Mouse (Mus musculus) erythroblast, embryonic 14.5 days (primary cell): ENCODE measurements around the gene Gipc1. TPM values are rescaled to one million over a fixed set of nuclear protein-coding genes. Genes with fewer than 3 reads are reported as not detected.

Experiments
- H3K27me3 ChIP-seq: 2 replicates; pipeline ENCODE4 v1.6.1; 2012; ENCODE audit warnings: inconsistent platforms; ENCODE audit not compliant: control insufficient read depth
- H3K36me3 ChIP-seq: 2 replicates; pipeline ENCODE4 v1.6.1; 2012; ENCODE audit warnings: mild to moderate bottlenecking, inconsistent platforms; ENCODE audit not compliant: control insufficient read depth
- H3K4me1 ChIP-seq: 2 replicates; pipeline ENCODE4 v1.6.1; 2012; ENCODE audit warnings: inconsistent platforms; ENCODE audit not compliant: control insufficient read depth
- H3K4me3 ChIP-seq: replicated peaks from 2 replicates; pipeline ENCODE3; 2012; ENCODE audit warnings: moderate library complexity, mild to moderate bottlenecking, inconsistent platforms
- H3K9me3 ChIP-seq: 2 replicates; pipeline ENCODE4 v1.6.1; 2012; ENCODE audit warnings: low read length, inconsistent platforms, mixed read lengths; ENCODE audit not compliant: control insufficient read depth
- GATA1 ChIP-seq: IDR thresholded peaks from 2 replicates; pipeline ENCODE4 v1.6.1; 2012; ENCODE audit warnings: low read length, inconsistent platforms, mixed read lengths
- TAL1 ChIP-seq: IDR thresholded peaks from 3 replicates; pipeline ENCODE4 v1.6.1; 2012; ENCODE audit warnings: low read length, inconsistent platforms, mixed read lengths
- polyA plus RNA-seq: library from polyadenylated mRNA; stranded (reverse); fragments of >175 nt; gene quantifications from 2 replicates; pipeline ENCODE4 v1.2.3, GENCODE M21; 2012

Gene Gipc1
- polyA plus RNA-seq, 1 experiment = 10.0 TPM

DNA sequence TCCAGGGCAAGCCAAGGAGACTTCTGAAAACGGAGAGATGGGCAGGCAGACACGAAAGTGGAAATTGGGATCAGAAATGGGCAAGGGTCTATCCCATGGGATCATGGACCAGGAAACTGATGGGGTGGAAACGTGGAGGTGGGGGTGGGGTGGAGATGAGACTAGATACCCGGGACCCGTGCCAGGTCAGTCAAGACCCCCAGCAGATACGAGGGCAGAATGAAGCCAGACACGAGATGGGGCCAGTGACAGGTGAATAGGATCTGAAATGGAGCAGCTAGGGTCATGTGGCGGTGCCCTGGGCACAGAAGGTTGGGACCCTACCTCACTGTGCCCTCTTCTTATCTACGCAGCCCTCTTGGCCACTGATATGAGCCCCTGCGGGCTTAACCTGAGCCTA lies 15.0 kb downstream of the Gipc1 start:
- H3K36me3 ChIP-seq = peaks cover 39% of the 10 kb centered on the region
- peaks cover 25% of the 10 kb centered on the region for H3K27me3 ChIP-seq
- H3K4me1 ChIP-seq = peaks cover 28% of the 10 kb centered on the region
- H3K9me3 ChIP-seq = peaks cover 2% of the 10 kb centered on the region; the same call in 1 of the 2 replicates
- H3K4me3 ChIP-seq = no peak overlapping the region
- TF ChIP-seq GATA1 = no peak
- TF ChIP-seq TAL1 = no peak

GRCm38 (mm10) chr8:83668010-83668916 lies 15.8 kb downstream of the Gipc1 start:
- H3K4me3 ChIP-seq = peak overlapping the region; percentile 33
- peaks cover 42% of the 10 kb centered on the region for H3K36me3 ChIP-seq
- peaks cover 25% of the 10 kb centered on the region for H3K27me3 ChIP-seq
- peaks cover 2% of the 10 kb centered on the region; the same call in 1 of the 2 replicates for H3K9me3 ChIP-seq
- peaks cover 23% of the 10 kb centered on the region for H3K4me1 ChIP-seq
- no peak for TF ChIP-seq TAL1
- TF ChIP-seq GATA1 = no peak

DNA sequence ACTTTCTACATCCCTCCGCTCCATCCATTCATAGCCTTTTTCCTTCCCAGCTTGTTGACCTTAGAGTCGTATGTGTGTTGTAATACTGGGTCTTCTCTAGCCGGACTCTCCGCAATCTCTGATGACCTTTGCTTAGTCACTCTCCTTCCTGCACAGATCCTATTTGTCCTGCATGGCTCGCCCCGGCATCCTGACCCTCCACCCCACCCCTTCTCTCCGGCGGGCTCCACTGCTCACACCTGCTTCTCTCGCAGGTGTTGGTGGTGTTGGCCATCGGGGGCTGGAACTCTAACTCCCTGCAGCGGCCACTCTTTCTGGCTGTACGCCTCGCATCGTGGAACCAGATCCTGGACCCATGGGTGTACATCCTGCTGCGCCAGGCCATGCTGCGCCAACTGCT lies 16.5 kb downstream of the Gipc1 start:
- TF ChIP-seq TAL1 = no peak
- TF ChIP-seq GATA1 = no peak
- Histone ChIP-seq H3K27me3 (peaks cover 25% of the 10 kb centered on the region), H3K9me3 (peaks cover 2% of the 10 kb centered on the region; the same call in 1 of the 2 replicates), H3K4me3 (no peak overlapping the region), H3K4me1 (peaks cover 21% of the 10 kb centered on the region), H3K36me3 (peaks cover 44% of the 10 kb centered on the region)

- peaks cover 7% of the 10 kb centered on the region for H3K27me3 ChIP-seq
- peaks cover 2% of the 10 kb centered on the region; the same call in 1 of the 2 replicates for H3K9me3 ChIP-seq
- H3K4me1 ChIP-seq = peaks cover 9% of the 10 kb centered on the region
- TF ChIP-seq GATA1 (no peak), TAL1 (no peak)
- no peak overlapping the region for H3K4me3 ChIP-seq
- H3K36me3 ChIP-seq = peaks cover 52% of the 10 kb centered on the region
These were observed 20.5 kb downstream of the Gipc1 start for GRCm38 (mm10) chr8:83672936-83673335.

DNA sequence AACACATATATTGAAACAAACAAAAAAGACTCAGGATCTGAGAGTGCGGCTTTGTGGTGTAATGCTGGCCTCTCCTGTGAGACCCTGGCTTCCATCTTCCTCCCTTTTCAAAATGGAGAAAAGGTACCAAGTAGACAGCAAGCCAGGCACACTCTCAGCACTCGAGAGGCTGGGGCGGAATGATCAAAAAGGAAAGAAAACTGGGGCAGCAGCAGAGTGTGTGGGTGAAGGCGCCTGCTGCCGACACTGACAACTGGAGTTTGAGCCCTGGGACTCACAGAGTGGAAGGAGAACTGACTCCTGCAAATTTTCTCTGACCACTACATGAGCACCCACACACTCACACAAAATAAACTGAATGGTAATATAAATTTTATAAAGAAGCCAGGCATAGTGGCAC lies 22.0 kb downstream of the Gipc1 start:
- no peaks in the 10 kb centered on the region for H3K4me1 ChIP-seq
- H3K27me3 ChIP-seq = no peaks in the 10 kb centered on the region
- H3K9me3 ChIP-seq = no peaks in the 10 kb centered on the region
- TF ChIP-seq TAL1 = no peak
- no peak overlapping the region for H3K4me3 ChIP-seq
- H3K36me3 ChIP-seq = peaks cover 62% of the 10 kb centered on the region

GRCm38 (mm10) chr8:83679866-83680265 lies 27.4 kb downstream of the Gipc1 start:
- no peak overlapping the region for H3K4me3 ChIP-seq
- H3K27me3 ChIP-seq = no peaks in the 10 kb centered on the region
- peaks cover 62% of the 10 kb centered on the region for H3K36me3 ChIP-seq
- no peaks in the 10 kb centered on the region for H3K9me3 ChIP-seq
- TF ChIP-seq GATA1 = no peak
- no peak for TF ChIP-seq TAL1
- peaks cover 2% of the 10 kb centered on the region; the same call in 1 of the 2 replicates for H3K4me1 ChIP-seq

DNA sequence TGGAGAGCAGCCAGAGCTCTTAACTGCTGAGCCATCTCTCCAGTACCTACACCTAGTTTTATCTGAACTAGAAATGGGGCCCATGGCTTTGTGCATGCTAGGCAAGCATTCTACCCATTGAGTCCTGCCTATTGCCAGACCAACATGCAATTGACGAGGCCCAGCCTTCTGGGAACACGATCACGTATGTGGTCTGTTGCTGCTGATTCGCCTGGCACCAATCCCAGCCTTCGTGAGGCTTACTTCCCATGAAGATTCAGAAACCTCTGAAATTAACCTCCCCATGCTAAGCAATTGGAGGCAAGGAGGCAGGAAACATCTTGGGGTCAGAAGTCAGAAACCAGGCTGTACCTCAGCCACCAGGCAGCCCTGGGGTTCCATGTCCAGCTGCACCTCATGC lies 28.1 kb downstream of the Gipc1 start:
- no peaks in the 10 kb centered on the region for H3K27me3 ChIP-seq
- H3K4me1 ChIP-seq = peaks cover 2% of the 10 kb centered on the region; the same call in 1 of the 2 replicates
- no peak overlapping the region for H3K4me3 ChIP-seq
- H3K36me3 ChIP-seq = peaks cover 66% of the 10 kb centered on the region
- no peaks in the 10 kb centered on the region for H3K9me3 ChIP-seq
- TF ChIP-seq GATA1 = no peak
- no peak for TF ChIP-seq TAL1

DNA sequence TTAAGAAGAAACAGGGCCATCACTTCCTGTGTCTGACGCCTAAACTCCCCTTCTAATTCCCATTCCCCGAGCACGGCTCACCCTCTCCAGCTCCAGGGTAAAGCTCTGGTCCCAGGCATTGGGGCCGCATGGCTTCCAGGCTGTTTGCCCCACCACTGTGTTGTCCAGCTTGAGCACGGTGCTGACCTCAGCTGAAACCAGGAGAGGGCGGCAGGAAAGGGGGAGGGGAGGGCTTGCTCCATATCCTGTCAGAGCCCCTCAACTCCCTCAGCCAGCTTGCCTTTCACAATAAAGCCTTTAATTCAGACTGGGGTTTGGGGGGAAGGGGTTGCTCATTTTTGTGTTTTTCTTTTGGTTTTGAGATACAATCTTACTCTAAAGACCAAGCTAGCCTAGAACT lies 28.6 kb downstream of the Gipc1 start:
- Histone ChIP-seq H3K27me3 (no peaks in the 10 kb centered on the region), H3K9me3 (no peaks in the 10 kb centered on the region), H3K4me1 (peaks cover 2% of the 10 kb centered on the region; the same call in 1 of the 2 replicates), H3K36me3 (peaks cover 70% of the 10 kb centered on the region), H3K4me3 (no peak overlapping the region)
- no peak for TF ChIP-seq TAL1
- TF ChIP-seq GATA1 = no peak

DNA sequence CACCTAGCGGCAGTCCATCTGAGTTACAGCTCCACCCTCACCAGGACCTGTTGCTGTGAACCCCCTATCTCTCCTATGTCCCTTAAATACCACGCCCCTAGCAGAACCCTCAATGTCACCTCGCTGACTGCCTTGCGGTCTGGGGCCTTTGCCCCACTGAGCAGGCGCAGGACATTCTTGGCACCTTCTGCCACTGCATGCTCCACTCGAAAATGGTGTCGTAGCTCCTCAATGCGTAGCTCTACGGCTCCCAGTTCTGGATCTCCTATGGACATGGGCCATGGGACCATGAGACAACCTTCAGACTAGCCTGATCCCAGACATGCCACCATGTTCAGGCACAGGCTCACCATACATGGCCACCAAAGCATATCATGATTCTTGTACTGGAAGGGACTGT lies 32.0 kb downstream of the Gipc1 start:
- H3K36me3 ChIP-seq = peaks cover 58% of the 10 kb centered on the region
- TF ChIP-seq GATA1 (no peak), TAL1 (no peak)

More for the DNA sequence above, 32.0 kb downstream of the Gipc1 start:
- H3K4me3 ChIP-seq = no peak overlapping the region
- no peaks in the 10 kb centered on the region for H3K27me3 ChIP-seq
- H3K9me3 ChIP-seq = no peaks in the 10 kb centered on the region
- peaks cover 2% of the 10 kb centered on the region; the same call in 1 of the 2 replicates for H3K4me1 ChIP-seq
